Mouse (Mus musculus): ENCODE measurements around the gene Micu2. TPM values are rescaled to one million over a fixed set of nuclear protein-coding genes. Genes with fewer than 3 reads are reported as not detected.
"Not testable (repeated sequence)": the region's sequence is repeated elsewhere in the genome, so short reads cannot be mapped to it uniquely, and the experiment has no call there.

The Micu2 gene
- polyA plus RNA-seq, 1 experiment from 2014 or later = 48.3 TPM

DNA sequence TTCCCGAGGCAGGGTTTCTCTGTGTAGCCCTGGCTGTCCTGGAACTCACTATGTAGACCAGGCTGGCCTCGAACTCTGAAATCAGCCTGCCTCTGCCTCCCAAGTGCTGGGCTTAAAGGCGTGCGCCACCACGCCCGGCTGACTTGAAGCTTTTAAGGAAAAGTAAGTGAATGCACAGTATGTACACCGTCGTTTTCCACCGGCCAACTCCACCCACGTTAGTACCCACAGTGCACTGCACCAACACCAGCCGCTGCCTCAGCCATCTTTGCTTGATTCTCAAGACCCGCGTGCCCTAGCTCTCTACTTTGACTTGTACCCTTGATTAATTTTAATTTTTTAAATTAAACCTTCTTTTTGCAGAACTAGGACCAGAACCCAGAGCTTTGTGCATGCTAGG lies 64.4 kb downstream of the Micu2 start:
- DNase-seq = no peak
- H3K4me1 ChIP-seq (ENCODE audit: control insufficient read depth, insufficient read depth, low read length) = no peaks in the 10 kb centered on the region
- H3K27ac ChIP-seq (replicated peaks; ENCODE audit: low read depth, low read length) = no peak overlapping the region
- 96% methylated on average over 13 of the region's 13 CpGs for WGBS
- peaks cover 19% of the 10 kb centered on the region; the same call in 1 of the 2 replicates for H3K36me3 ChIP-seq (ENCODE audit: control insufficient read depth, insufficient read depth, low read length)
- H3K4me2 ChIP-seq (ENCODE audit: low read length) = no peak overlapping the region
- H3K9me3 ChIP-seq (ENCODE audit: control insufficient read depth, low read length) = no peaks in the 10 kb centered on the region
- no peak for ATAC-seq (ENCODE audit: low FRiP score, low TSS enrichment)
- H3K27me3 ChIP-seq (ENCODE audit: control insufficient read depth, insufficient read depth, low read length) = no peaks in the 10 kb centered on the region
- H3K4me3 ChIP-seq (replicated peaks; ENCODE audit: low read depth, low read length) = no peak overlapping the region
- H3K9ac ChIP-seq (replicated peaks; ENCODE audit: low read length) = no peak overlapping the region

DNA sequence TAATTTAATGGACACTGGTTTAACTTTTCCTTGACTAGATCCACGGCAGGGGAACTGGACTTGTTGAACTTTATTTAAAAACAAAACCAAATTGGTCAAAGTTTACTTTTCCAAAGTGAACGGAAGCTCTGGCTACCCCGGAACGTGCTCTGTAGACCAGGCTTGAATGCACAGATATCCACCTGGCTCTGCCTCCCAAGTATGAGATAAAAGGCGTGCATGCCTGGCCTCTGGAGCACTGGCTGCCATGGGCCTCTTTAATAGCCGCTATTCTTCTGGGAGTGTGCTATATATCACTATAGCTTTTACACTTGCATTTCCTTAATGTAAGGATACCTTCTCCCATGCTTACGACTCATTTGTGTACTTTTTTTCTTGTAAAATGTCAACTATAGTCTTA lies 65.5 kb downstream of the Micu2 start:
- 92% methylated on average over 7 of the region's 7 CpGs for WGBS
- ATAC-seq (ENCODE audit: low FRiP score, low TSS enrichment) (no peak), DNase-seq (no peak)
- H3K4me2 ChIP-seq (ENCODE audit: low read length) = no peak overlapping the region
- peaks cover 12% of the 10 kb centered on the region; the same call in 1 of the 2 replicates for H3K36me3 ChIP-seq (ENCODE audit: control insufficient read depth, insufficient read depth, low read length)
- no peak overlapping the region for H3K4me3 ChIP-seq (replicated peaks; ENCODE audit: low read depth, low read length)
- no peak overlapping the region for H3K9ac ChIP-seq (replicated peaks; ENCODE audit: low read length)
- H3K27me3 ChIP-seq (ENCODE audit: control insufficient read depth, insufficient read depth, low read length) = no peaks in the 10 kb centered on the region
- no peak overlapping the region for H3K27ac ChIP-seq (replicated peaks; ENCODE audit: low read depth, low read length)
- H3K4me1 ChIP-seq (ENCODE audit: control insufficient read depth, insufficient read depth, low read length) = no peaks in the 10 kb centered on the region
- no peaks in the 10 kb centered on the region for H3K9me3 ChIP-seq (ENCODE audit: control insufficient read depth, low read length)

DNA sequence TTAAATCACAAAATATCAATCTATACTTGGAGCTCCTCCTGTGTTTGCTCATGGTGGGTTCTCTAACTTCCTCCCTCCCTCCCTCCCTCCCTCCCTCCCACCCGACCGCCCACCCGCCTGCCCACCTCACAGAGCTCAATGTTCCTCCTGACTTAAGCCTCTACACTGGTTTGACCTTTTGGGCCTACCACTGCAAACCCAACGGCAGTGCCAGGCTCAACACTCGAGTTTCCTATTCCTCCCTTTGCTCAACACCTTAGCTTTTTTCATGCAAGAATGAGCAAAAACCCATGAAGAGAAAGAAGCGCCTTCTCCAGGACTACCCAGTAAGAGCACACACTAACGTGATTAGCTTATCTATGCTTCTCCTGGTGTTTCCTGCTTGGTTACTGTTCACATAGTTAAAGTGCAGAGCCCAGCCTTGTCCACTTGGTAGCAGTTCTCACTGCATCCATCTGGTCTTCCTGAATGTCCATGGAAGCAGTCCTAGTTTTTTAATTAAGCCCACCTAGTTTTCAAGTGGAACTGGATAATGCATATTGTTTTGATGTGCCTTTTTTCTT lies 66.1 kb downstream of the Micu2 start:
- H3K4me2 ChIP-seq (ENCODE audit: low read length) = no peak overlapping the region
- DNase-seq (no peak), ATAC-seq (ENCODE audit: low FRiP score, low TSS enrichment) (no peak)
- 61% methylated on average over 7 of the region's 7 CpGs for WGBS
- H3K4me1 ChIP-seq (ENCODE audit: control insufficient read depth, insufficient read depth, low read length) = no peaks in the 10 kb centered on the region
- H3K4me3 ChIP-seq (replicated peaks; ENCODE audit: low read depth, low read length) = no peak overlapping the region
- H3K9ac ChIP-seq (replicated peaks; ENCODE audit: low read length) = no peak overlapping the region
- no peaks in the 10 kb centered on the region for H3K27me3 ChIP-seq (ENCODE audit: control insufficient read depth, insufficient read depth, low read length)
- H3K27ac ChIP-seq (replicated peaks; ENCODE audit: low read depth, low read length) = no peak overlapping the region
- H3K36me3 ChIP-seq (ENCODE audit: control insufficient read depth, insufficient read depth, low read length) = peaks cover 8% of the 10 kb centered on the region; the same call in 1 of the 2 replicates
- no peaks in the 10 kb centered on the region for H3K9me3 ChIP-seq (ENCODE audit: control insufficient read depth, low read length)

DNA sequence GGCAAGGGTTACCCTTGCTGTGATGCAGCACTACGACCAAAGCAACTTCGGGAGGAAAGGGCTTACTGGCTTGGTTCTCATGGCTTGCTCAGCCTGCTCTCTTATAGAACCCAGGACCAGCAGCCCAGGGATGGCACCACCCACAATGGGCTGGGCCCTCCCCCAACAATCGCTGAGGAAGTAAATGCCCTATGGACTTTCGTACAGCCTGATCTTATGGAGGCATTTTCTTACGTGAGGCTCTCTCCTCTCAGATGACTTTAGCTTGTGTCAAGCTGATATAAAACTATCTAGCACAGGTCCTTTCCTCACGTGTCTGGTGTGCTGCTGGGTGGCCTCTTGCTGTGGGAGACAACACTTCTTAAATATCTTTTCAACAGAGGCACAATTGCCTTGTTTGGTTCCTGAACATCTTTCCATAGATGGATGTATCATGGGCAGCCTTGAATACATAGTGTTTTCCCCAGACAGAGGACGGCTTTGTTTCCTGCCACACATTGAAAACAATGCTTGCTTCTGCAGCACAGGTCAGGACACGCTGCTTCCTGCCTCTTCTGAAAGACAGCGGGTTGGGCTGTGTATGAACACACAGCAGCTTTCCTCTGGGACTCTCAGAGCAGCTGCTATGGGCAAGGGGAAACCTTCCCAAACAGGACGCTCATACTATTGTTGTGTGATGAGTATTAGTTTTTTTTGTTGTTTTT lies 77.5 kb downstream of the Micu2 start:
- no peak; the same call in 1 of the 2 replicates for ATAC-seq (ENCODE audit: low FRiP score, low TSS enrichment)
- H3K9me3 ChIP-seq (ENCODE audit: control insufficient read depth, low read length) = 0 out of 2 replicates have a peak, but pooled peaks cover 2% of the 10 kb centered on the region
- peak; percentile 43 for DNase-seq
- H3K27ac ChIP-seq (replicated peaks; ENCODE audit: low read depth, low read length) = peak overlapping the region; percentile 21; the same call in 1 of the 2 replicates
- H3K36me3 ChIP-seq (ENCODE audit: control insufficient read depth, insufficient read depth, low read length) = peaks cover 48% of the 10 kb centered on the region
- H3K4me1 ChIP-seq (ENCODE audit: control insufficient read depth, insufficient read depth, low read length) = no peaks in the 10 kb centered on the region
- H3K9ac ChIP-seq (replicated peaks; ENCODE audit: low read length) = no peak overlapping the region
- no peaks in the 10 kb centered on the region for H3K27me3 ChIP-seq (ENCODE audit: control insufficient read depth, insufficient read depth, low read length)
- WGBS = 41% methylated on average over 10 of the region's 10 CpGs
- H3K4me2 ChIP-seq (ENCODE audit: low read length) = no peak overlapping the region
- no peak overlapping the region for H3K4me3 ChIP-seq (replicated peaks; ENCODE audit: low read depth, low read length)

DNA sequence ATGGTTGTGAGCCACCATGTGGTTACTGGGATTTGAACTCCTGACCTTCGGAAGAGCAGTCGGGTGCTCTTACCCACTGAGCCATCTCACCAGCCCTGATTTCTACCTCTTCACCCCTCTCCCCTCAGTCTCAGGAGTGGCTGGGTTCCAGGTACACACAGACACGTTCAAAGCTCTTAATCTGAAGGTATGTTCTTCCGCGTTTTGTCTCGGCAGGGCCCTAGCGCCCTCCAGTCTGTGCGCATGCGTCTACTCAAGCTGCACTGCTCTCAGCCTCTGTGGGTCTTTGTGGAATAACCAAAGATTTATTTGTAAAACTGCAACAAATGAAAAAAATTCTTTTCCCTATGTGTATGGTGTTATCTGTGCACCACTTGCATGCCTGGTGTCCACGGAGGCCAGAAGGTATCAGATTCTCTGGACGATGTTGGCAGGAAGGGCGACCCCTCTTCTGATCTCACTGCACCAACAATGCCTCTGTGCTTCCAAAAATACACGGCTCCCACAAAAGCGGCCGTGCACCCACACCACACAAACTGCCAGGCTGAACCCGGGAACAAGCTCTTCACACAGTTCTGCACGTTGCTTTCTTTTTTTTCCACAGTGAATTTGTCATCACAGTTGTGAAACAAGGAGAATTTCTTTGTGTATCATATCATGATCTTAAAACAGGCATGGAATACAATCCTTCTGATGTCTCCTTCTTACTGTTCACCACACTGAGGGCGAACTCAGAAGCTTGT lies 78.3 kb downstream of the Micu2 start:
- no peaks in the 10 kb centered on the region for H3K27me3 ChIP-seq (ENCODE audit: control insufficient read depth, insufficient read depth, low read length)
- H3K4me2 ChIP-seq (ENCODE audit: low read length) = no peak overlapping the region
- WGBS = 85% methylated on average over 18 of the region's 18 CpGs
- no peak overlapping the region for H3K9ac ChIP-seq (replicated peaks; ENCODE audit: low read length)
- DNase-seq = no peak
- no peaks in the 10 kb centered on the region for H3K4me1 ChIP-seq (ENCODE audit: control insufficient read depth, insufficient read depth, low read length)
- ATAC-seq (ENCODE audit: low FRiP score, low TSS enrichment) = no peak
- 0 out of 2 replicates have a peak, but pooled peaks cover 2% of the 10 kb centered on the region for H3K9me3 ChIP-seq (ENCODE audit: control insufficient read depth, low read length)
- peak overlapping the region; percentile 21; the same call in 1 of the 2 replicates for H3K27ac ChIP-seq (replicated peaks; ENCODE audit: low read depth, low read length)
- peaks cover 56% of the 10 kb centered on the region for H3K36me3 ChIP-seq (ENCODE audit: control insufficient read depth, insufficient read depth, low read length)
- H3K4me3 ChIP-seq (replicated peaks; ENCODE audit: low read depth, low read length) = no peak overlapping the region

DNA sequence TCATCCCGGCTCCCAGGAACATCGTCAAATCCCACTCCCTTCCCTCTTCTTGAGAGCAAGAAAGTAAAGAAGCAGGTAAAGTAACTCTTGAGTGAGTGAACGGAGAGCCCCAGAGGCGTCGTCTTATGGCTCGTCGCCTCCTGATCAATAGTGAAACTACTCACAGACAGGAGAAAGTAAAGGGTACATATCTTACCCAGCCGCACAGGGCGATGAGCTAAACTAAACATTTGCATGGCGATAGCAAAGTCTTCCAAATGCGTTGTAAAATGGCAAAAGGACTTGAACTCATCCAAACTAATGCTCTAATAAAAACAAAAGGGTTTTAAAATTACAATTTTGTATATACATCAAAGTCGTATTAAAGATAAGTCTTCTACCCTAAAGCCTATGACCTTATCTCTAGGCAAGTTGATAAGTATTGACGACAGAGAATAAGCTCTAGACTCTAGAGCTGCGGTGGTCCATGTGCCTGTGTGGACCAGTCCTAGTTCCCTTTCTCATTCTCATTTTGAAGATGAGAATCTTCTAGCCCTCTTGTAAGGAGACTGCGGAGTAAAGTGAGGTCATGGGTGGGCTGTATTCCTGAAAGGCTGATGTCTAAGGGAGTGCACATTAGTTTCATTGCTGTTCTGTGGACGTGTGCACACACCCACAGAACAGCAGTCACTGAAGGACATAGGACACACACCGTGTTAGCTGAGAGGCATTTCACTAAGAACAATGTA lies 79.8 kb downstream of the Micu2 start:
- no peak overlapping the region for H3K9ac ChIP-seq (replicated peaks; ENCODE audit: low read length)
- H3K36me3 ChIP-seq (ENCODE audit: control insufficient read depth, insufficient read depth, low read length) = peaks cover 59% of the 10 kb centered on the region
- WGBS = 94% methylated on average over 17 of the region's 17 CpGs
- ATAC-seq (ENCODE audit: low FRiP score, low TSS enrichment) (no peak), DNase-seq (no peak)
- no peak overlapping the region for H3K27ac ChIP-seq (replicated peaks; ENCODE audit: low read depth, low read length)
- H3K4me1 ChIP-seq (ENCODE audit: control insufficient read depth, insufficient read depth, low read length) = no peaks in the 10 kb centered on the region
- no peaks in the 10 kb centered on the region for H3K27me3 ChIP-seq (ENCODE audit: control insufficient read depth, insufficient read depth, low read length)
- no peak overlapping the region for H3K4me3 ChIP-seq (replicated peaks; ENCODE audit: low read depth, low read length)
- H3K9me3 ChIP-seq (ENCODE audit: control insufficient read depth, low read length) = 0 out of 2 replicates have a peak, but pooled peaks cover 2% of the 10 kb centered on the region
- H3K4me2 ChIP-seq (ENCODE audit: low read length) = no peak overlapping the region

DNA sequence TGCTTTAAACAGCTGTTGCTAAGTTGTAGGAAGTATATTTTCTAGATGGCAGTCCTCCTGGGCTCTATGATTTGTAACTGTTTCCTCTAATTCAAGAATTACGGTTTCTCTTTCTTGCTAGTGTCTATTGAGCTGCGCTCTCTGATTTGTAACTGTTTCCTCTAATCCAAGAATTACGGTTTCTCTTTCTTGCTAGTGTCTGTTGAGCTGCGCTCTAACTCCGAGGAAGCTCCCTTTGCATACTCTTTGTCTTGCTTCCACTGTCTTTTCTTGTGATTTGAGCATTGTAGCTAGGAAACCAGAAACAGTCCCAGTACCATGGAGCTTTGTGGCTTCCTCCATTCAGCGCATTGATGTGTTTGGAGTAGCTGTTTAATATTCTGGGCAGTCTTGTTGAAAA lies 83.7 kb downstream of the Micu2 start:
- 46% methylated on average over 6 of the region's 6 CpGs for WGBS
- no peaks in the 10 kb centered on the region for H3K4me1 ChIP-seq (ENCODE audit: control insufficient read depth, insufficient read depth, low read length)
- H3K4me3 ChIP-seq (replicated peaks; ENCODE audit: low read depth, low read length) = no peak overlapping the region
- DNase-seq (no peak), ATAC-seq (ENCODE audit: low FRiP score, low TSS enrichment) (no peak)
- no peaks in the 10 kb centered on the region for H3K27me3 ChIP-seq (ENCODE audit: control insufficient read depth, insufficient read depth, low read length)
- peaks cover 40% of the 10 kb centered on the region for H3K36me3 ChIP-seq (ENCODE audit: control insufficient read depth, insufficient read depth, low read length)
- H3K27ac ChIP-seq (replicated peaks; ENCODE audit: low read depth, low read length) = no peak overlapping the region
- no peaks in the 10 kb centered on the region for H3K9me3 ChIP-seq (ENCODE audit: control insufficient read depth, low read length)
- no peak overlapping the region for H3K4me2 ChIP-seq (ENCODE audit: low read length)
- H3K9ac ChIP-seq (replicated peaks; ENCODE audit: low read length) = no peak overlapping the region

DNA sequence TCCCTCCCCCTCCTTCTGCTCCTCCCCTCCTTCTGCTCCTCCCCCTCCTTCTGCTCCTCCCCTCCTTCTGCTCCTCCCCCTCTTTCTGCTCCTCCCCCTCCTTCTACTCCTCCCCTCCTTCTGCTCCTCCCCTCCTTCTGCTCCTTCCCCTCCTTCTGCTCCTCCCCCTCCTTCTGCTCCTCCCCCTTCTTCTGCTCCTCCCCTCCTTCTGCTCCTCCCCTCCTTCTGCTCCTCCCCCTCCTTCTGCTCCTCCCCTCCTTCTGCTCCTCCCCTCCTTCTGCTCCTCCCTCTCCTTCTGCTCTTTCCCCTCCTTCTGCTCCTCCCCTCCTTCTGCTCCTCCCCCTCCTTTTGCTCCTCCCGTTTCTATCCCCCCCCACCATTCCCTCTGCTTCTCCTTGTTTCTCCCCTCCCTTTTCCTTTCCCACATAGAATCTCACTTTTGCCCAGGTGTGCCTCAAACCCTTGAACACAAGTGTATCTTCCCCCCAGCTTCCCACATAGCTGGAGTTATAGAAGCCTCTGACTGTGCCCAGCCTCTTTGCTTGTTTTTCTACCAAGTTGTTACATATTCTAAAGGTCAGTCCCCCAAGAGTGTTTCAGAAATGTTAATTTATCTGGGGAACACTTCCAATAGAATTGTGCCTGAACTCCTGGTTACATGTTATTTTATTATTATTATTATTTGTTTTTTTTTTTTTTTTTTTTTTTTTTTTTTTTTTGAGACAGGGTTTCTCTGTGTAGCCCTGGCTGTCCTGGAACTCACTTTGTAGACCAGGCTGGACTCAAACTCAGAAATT lies 86.7 kb downstream of the Micu2 start:
- H3K4me1 ChIP-seq (ENCODE audit: control insufficient read depth, insufficient read depth, low read length); H3K9me3 ChIP-seq (ENCODE audit: control insufficient read depth, low read length); H3K27me3 ChIP-seq (ENCODE audit: control insufficient read depth, insufficient read depth, low read length); ATAC-seq (ENCODE audit: low FRiP score, low TSS enrichment); H3K4me3 ChIP-seq (replicated peaks; ENCODE audit: low read depth, low read length); H3K4me2 ChIP-seq (ENCODE audit: low read length); H3K9ac ChIP-seq (replicated peaks; ENCODE audit: low read length); H3K27ac ChIP-seq (replicated peaks; ENCODE audit: low read depth, low read length); DNase-seq: not testable (repeated sequence)
- WGBS = 42% methylated on average over 1 of the region's 1 CpGs
- H3K36me3 ChIP-seq (ENCODE audit: control insufficient read depth, insufficient read depth, low read length) = peaks cover 24% of the 10 kb centered on the region; the same call in 1 of the 2 replicates

Data from midbrain, embryonic 14.5 days (tissue).